1 mouse cellular context compared by ENCODE assay signal in genomic region chr11:11656388-11656787, GRCm38 (mm10).
TF ChIP-seq lines count a peak whose summit lies in the region.

No protein-coding gene starts in this region.

TF ChIP-seq in MEL, 35 proteins besides CTCF, POLR2A, EP300 and RAD21 (continued from another document):
- TF ChIP-seq TBP (IDR thresholded peaks at IDR 0.05; ENCODE audit: low read depth, low read length) (no peak), MYC (IDR thresholded peaks at IDR 0.05; ENCODE audit: low read depth, low read length) (peak; percentile 32; the same call in 1 of the 2 replicates), MAX (IDR thresholded peaks at IDR 0.05; ENCODE audit: low read length) (peak; percentile 87), USF1 (IDR thresholded peaks at IDR 0.05; ENCODE audit: low read depth, low read length) (peak; percentile 71; the same call in 1 of the 2 replicates), E2F4 (IDR thresholded peaks at IDR 0.05; ENCODE audit: borderline replicate concordance, low read depth, low read length) (no peak), TAL1 (IDR thresholded peaks at IDR 0.05; ENCODE audit: low read length) (peak; percentile 39; the same call in 1 of the 2 replicates), ZC3H11A (IDR thresholded peaks at IDR 0.05; ENCODE audit: low read depth, low read length) (no peak)
